Mouse (Mus musculus) cortical plate, adult 2 months (tissue): ENCODE data around the gene Usp22.

ENCODE experiments used
- CTCF ChIP-seq: fragments of 200-500 bp; IDR thresholded peaks from 2 replicates; pipeline ENCODE4 v1.5.1; 2011; ENCODE audit warnings: mild to moderate bottlenecking, control low read depth, low read length; ENCODE audit not compliant: insufficient read depth; ENCODE audit errors: extremely low read depth
- POLR2A ChIP-seq: fragments of 200-500 bp; IDR thresholded peaks from 2 replicates; pipeline ENCODE4 v1.6.1; 2011; ENCODE audit warnings: mild to moderate bottlenecking, low read length, control low read depth; ENCODE audit not compliant: insufficient read depth; ENCODE audit errors: extremely low read depth

GRCm38 (mm10) chr11:61104241-61104901, 70.5 kb downstream of the Usp22 start:
- TF ChIP-seq CTCF (peak; percentile 98), POLR2A (no peak)
